Mouse (Mus musculus) naive thymus-derived CD4-positive, alpha-beta T cell, adult 2 months (primary cell): Measurements from ENCODE around the gene Cbr3.

Experiments
- DNase-seq: peaks from one replicate; pipeline ENCODE4 v3.0.0-alpha.2; 2011; ENCODE audit warnings: low read depth

The Cbr3 gene

GRCm38 (mm10) chr16:93711411-93712188, 28.6 kb downstream of the Cbr3 start, which contains the start of gene Dop1b:
TSS of gene Dop1b (plus strand) at chr16:93711904.
- DNase-seq = peak; percentile 98

GRCm38 (mm10) chr16:93712189-93712885, 29.3 kb downstream of the Cbr3 start:
- DNase-seq = no peak

GRCm38 (mm10) chr16:93712966-93713365, 30.0 kb downstream of the Cbr3 start:
- peak; percentile 19 for DNase-seq

- DNase-seq = no peak
Observed at GRCm38 (mm10) chr16:93714426-93714825, 31.4 kb downstream of the Cbr3 start.

- no peak for DNase-seq
Observed at GRCm38 (mm10) chr16:93715826-93716225, 32.8 kb downstream of the Cbr3 start.

- DNase-seq = no peak
Observed at GRCm38 (mm10) chr16:93717299-93717703, 34.3 kb downstream of the Cbr3 start.

- no peak for DNase-seq
Observed at GRCm38 (mm10) chr16:93721771-93722170, 38.8 kb downstream of the Cbr3 start.

GRCm38 (mm10) chr16:93722476-93722875, 39.5 kb downstream of the Cbr3 start:
- DNase-seq = no peak

- no peak for DNase-seq
Observed at GRCm38 (mm10) chr16:93725417-93726144, 42.6 kb downstream of the Cbr3 start.

GRCm38 (mm10) chr16:93726186-93726585, 43.2 kb downstream of the Cbr3 start:
- no peak for DNase-seq

- no peak for DNase-seq
Observed at GRCm38 (mm10) chr16:93728676-93729075, 45.7 kb downstream of the Cbr3 start.

GRCm38 (mm10) chr16:93729801-93730721, 47.0 kb downstream of the Cbr3 start:
- DNase-seq = no peak

GRCm38 (mm10) chr16:93731310-93731709, 48.3 kb downstream of the Cbr3 start:
- DNase-seq = no peak

- no peak for DNase-seq
Observed at GRCm38 (mm10) chr16:93732875-93733569, 50.0 kb downstream of the Cbr3 start.

GRCm38 (mm10) chr16:93739251-93739650, 56.2 kb downstream of the Cbr3 start:
- no peak for DNase-seq
